Mouse (Mus musculus) lung, postnatal 0 days (tissue): ENCODE measurements around the gene Eif3d. TPM values are rescaled to one million over a fixed set of nuclear protein-coding genes. Genes with fewer than 3 reads are reported as not detected.

Experiments used
- ATAC-seq: fragments of 200-750 bp; cut with Nextera tagmentation; 2 replicates; pipeline ENCODE4 v1.8.0; 2017; ENCODE audit warnings: moderate library complexity
- DNase-seq: peaks from one replicate; pipeline ENCODE4 v3.0.0-alpha.2; 2016; ENCODE audit warnings: low spot score
- H3K27ac ChIP-seq: fragments of 300-500 bp; sonication (generic); 2 replicates; pipeline ENCODE4 v1.5.1; 2014; ENCODE audit warnings: antibody characterized with exemption, mild to moderate bottlenecking, low read length, mixed read lengths
- H3K27me3 ChIP-seq: fragments of 300-500 bp; sonication (generic); replicated peaks from 2 replicates; pipeline ENCODE4 v1.6.1; 2014; ENCODE audit warnings: low read length, mixed read lengths; ENCODE audit not compliant: insufficient read depth
- H3K36me3 ChIP-seq: fragments of 300-500 bp; sonication (generic); 2 replicates; pipeline ENCODE4 v1.6.1; 2014; ENCODE audit warnings: low read length, mixed read lengths; ENCODE audit not compliant: insufficient read depth
- H3K4me1 ChIP-seq: fragments of 300-500 bp; sonication (generic); 2 replicates; pipeline ENCODE4 v1.6.1; 2014; ENCODE audit warnings: antibody characterized with exemption, low read depth, low read length, mixed read lengths; ENCODE audit not compliant: insufficient read depth
- H3K4me2 ChIP-seq: fragments of 300-500 bp; sonication (generic); replicated peaks from 2 replicates; pipeline ENCODE4 v1.6.1; 2014; ENCODE audit warnings: low read depth, mild to moderate bottlenecking, low read length, moderate library complexity, mixed read lengths
- H3K4me3 ChIP-seq: fragments of 300-500 bp; sonication (generic); 2 replicates; pipeline ENCODE4 v1.5.1; 2014; ENCODE audit warnings: low read depth, low read length
- H3K9ac ChIP-seq: fragments of 300-500 bp; sonication (generic); replicated peaks from 2 replicates; pipeline ENCODE4 v1.6.1; 2014; ENCODE audit warnings: low read depth, mild to moderate bottlenecking
- H3K9me3 ChIP-seq: fragments of 300-500 bp; sonication (generic); 2 replicates; pipeline ENCODE4 v1.6.1; 2016; ENCODE audit warnings: low read length, mixed read lengths
- CTCF ChIP-seq: IDR thresholded peaks from 2 replicates; pipeline ENCODE4 v1.5.1; 2016; ENCODE audit warnings: antibody characterized with exemption, mild to moderate bottlenecking
- EP300 ChIP-seq: IDR thresholded peaks from 2 replicates; pipeline ENCODE4 v1.6.1; 2016; ENCODE audit warnings: antibody characterized with exemption, mild to moderate bottlenecking, control low read depth
- WGBS: fragments of 180-500 bp; shearing (Covaris S2); extraction: QIAGEN DNeasy Blood & Tissue Kit; methylation state at CpG from one replicate; pipeline ENCODE4 v1.1.7; 2014; 5-methylcytosine and 5-hydroxymethylcytosine counted together
- polyA plus RNA-seq: library from polyadenylated mRNA; unstranded; fragments of >200 nt; fragmentation: Nextera tagmentation; extraction: Ambion mirVana; gene quantifications from 2 replicates; pipeline ENCODE4 v1.2.1, GENCODE M21; 2015

Gene Eif3d
- polyA plus RNA-seq, 1 experiment from 2014 or later = 82.4 TPM

DNA sequence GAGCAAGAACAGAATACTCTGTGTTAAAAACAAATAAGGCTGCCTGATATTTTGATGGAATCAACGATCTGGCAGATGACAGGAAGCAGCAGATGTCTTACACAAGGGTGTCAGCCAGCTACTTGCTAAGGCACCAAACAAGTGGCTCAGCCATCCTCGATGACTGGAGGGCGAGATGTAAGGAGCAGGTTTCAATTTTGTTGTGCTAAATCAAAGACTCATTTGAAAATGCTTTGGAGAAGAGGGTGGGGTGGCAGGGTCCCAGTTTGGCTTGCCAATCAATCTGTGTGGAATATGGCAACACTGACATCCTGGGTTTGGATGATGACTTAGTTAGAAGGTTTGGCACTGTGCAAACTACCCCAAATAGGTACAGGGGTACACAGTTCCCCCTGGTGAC lies 29.1 kb downstream of the Eif3d start:
- Histone ChIP-seq H3K4me3 (no peak overlapping the region), H3K4me1 (no peaks in the 10 kb centered on the region), H3K9ac (no peak overlapping the region), H3K9me3 (no peaks in the 10 kb centered on the region), H3K4me2 (no peak overlapping the region), H3K36me3 (no peaks in the 10 kb centered on the region), H3K27ac (no peak overlapping the region), H3K27me3 (no peaks in the 10 kb centered on the region)
- no peak for TF ChIP-seq CTCF
- no peak for TF ChIP-seq EP300
- 51% methylated on average over 3 of the region's 3 CpGs for WGBS
- no peak for ATAC-seq
- DNase-seq = no peak

GRCm38 (mm10) chr15:77938516-77938915 lies 32.1 kb downstream of the Eif3d start:
- ATAC-seq (no peak), DNase-seq (no peak)
- Histone ChIP-seq H3K27me3 (no peaks in the 10 kb centered on the region), H3K9ac (no peak overlapping the region), H3K27ac (no peak overlapping the region), H3K36me3 (no peaks in the 10 kb centered on the region), H3K4me2 (no peak overlapping the region), H3K9me3 (no peaks in the 10 kb centered on the region), H3K4me1 (no peaks in the 10 kb centered on the region), H3K4me3 (no peak overlapping the region)
- no peak for TF ChIP-seq EP300
- WGBS = 73% methylated on average over 5 of the region's 5 CpGs

GRCm38 (mm10) chr15:77935673-77936375 lies 34.8 kb downstream of the Eif3d start:
- no peak overlapping the region for H3K4me2 ChIP-seq
- ATAC-seq (no peak), DNase-seq (no peak)
- H3K4me1 ChIP-seq = no peaks in the 10 kb centered on the region
- no peaks in the 10 kb centered on the region for H3K9me3 ChIP-seq
- H3K27me3 ChIP-seq = no peaks in the 10 kb centered on the region
- no peaks in the 10 kb centered on the region for H3K36me3 ChIP-seq
- no peak overlapping the region for H3K9ac ChIP-seq
- H3K27ac ChIP-seq = no peak overlapping the region
- WGBS = 79% methylated on average over 14 of the region's 14 CpGs
- no peak for TF ChIP-seq EP300
- no peak for TF ChIP-seq CTCF
- no peak overlapping the region for H3K4me3 ChIP-seq

- 53% methylated on average over 5 of the region's 5 CpGs for WGBS
- ATAC-seq (no peak), DNase-seq (no peak)
- H3K4me3 ChIP-seq = no peak overlapping the region
- no peaks in the 10 kb centered on the region for H3K27me3 ChIP-seq
- H3K4me1 ChIP-seq = no peaks in the 10 kb centered on the region
- H3K9me3 ChIP-seq = no peaks in the 10 kb centered on the region
- no peaks in the 10 kb centered on the region for H3K36me3 ChIP-seq
- no peak overlapping the region for H3K27ac ChIP-seq
- no peak overlapping the region for H3K9ac ChIP-seq
- H3K4me2 ChIP-seq = no peak overlapping the region
- no peak for TF ChIP-seq EP300
- no peak for TF ChIP-seq CTCF
Observed at GRCm38 (mm10) chr15:77934968-77935367, 35.6 kb downstream of the Eif3d start.

DNA sequence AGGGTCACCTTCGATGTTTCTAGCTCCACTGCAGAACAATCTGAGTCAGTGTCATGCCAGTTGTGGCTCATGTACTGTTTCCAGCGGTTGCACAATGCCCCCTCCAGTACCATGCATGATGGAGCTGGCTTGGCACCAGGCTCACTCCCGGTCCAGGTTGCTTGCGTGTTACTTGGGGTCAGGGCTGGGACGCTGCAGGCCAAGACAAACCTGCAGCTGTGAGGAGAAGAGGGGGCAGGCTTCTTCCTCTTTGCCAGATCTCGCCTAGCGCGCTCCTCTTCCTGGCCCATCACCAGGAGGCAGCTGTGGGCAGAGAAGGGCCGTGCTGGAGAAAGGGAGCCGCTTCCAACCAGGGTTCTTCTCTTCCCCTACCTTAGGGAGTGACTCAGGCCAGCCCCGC lies 36.3 kb downstream of the Eif3d start:
- ATAC-seq (no peak), DNase-seq (no peak)
- Histone ChIP-seq H3K36me3 (no peaks in the 10 kb centered on the region), H3K27ac (no peak overlapping the region), H3K4me1 (no peaks in the 10 kb centered on the region; the same call in 1 of the 2 replicates), H3K27me3 (no peaks in the 10 kb centered on the region), H3K4me3 (no peak overlapping the region), H3K9ac (no peak overlapping the region), H3K9me3 (no peaks in the 10 kb centered on the region), H3K4me2 (no peak overlapping the region)
- WGBS = 68% methylated on average over 10 of the region's 11 CpGs
- TF ChIP-seq EP300 (no peak), CTCF (no peak)

DNA sequence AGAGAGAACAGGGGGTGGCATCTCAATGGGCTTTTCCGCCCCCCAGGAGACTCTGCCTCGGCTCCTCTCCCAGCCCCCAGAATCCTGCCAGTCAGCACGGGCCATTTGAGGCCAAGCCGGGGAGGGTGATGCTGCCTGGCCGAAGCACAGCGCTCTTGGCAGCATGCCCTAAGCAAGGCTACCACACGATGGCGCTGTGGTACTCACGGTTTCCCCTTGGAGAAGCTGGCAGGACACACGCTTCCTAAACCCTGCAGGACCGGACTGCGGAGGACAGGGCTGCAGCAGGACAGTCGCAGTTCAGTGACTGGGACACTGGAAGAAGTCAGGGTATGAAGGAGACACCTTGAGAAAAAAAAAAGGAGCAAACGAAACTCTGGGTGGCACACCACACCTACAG lies 36.8 kb downstream of the Eif3d start:
- peak; percentile 34 for ATAC-seq
- WGBS = under 1% methylated on average over 14 of the region's 14 CpGs
- no peaks in the 10 kb centered on the region; the same call in 1 of the 2 replicates for H3K4me1 ChIP-seq
- DNase-seq = peak; percentile 94
- no peak overlapping the region for H3K27ac ChIP-seq
- no peak overlapping the region for H3K9ac ChIP-seq
- no peaks in the 10 kb centered on the region for H3K9me3 ChIP-seq
- TF ChIP-seq EP300 (no peak), CTCF (peak; percentile 99)
- H3K4me2 ChIP-seq = no peak overlapping the region
- no peaks in the 10 kb centered on the region for H3K36me3 ChIP-seq
- H3K27me3 ChIP-seq = no peaks in the 10 kb centered on the region
- H3K4me3 ChIP-seq = no peak overlapping the region
